Mouse (Mus musculus) layer of hippocampus, adult 2 months (tissue): ENCODE measurements around the gene Akap2. TPM values are rescaled to one million over a fixed set of nuclear protein-coding genes. Genes with fewer than 3 reads are reported as not detected.

Experiments
- DNase-seq, 2 experiments: peaks; one replicate each; pipeline ENCODE4 v3.0.0; 2022; ENCODE audit warnings: low spot score in 2 of 2
- H3K27ac ChIP-seq: fragments of 200-600 bp; 2 replicates; pipeline ENCODE4 v1.8.1; 2022
- H3K4me3 ChIP-seq: fragments of 200-600 bp; 2 replicates; pipeline ENCODE4 v1.8.1; 2022; ENCODE audit warnings: mild to moderate bottlenecking
- CTCF ChIP-seq: fragments of 200-600 bp; conservative IDR thresholded peaks from 2 replicates; pipeline ENCODE4 v1.8.1; 2022; ENCODE audit warnings: antibody characterized with exemption, mild to moderate bottlenecking, moderate library complexity
- total RNA-seq, 2 experiments: library from RNA; stranded (reverse); gene quantifications; 2 replicates each; pipeline ENCODE4 v1.2.3; 2021

Gene Akap2
- total RNA-seq, 2 experiments from 2014 or later: 46.8 to 52.0 TPM

DNA sequence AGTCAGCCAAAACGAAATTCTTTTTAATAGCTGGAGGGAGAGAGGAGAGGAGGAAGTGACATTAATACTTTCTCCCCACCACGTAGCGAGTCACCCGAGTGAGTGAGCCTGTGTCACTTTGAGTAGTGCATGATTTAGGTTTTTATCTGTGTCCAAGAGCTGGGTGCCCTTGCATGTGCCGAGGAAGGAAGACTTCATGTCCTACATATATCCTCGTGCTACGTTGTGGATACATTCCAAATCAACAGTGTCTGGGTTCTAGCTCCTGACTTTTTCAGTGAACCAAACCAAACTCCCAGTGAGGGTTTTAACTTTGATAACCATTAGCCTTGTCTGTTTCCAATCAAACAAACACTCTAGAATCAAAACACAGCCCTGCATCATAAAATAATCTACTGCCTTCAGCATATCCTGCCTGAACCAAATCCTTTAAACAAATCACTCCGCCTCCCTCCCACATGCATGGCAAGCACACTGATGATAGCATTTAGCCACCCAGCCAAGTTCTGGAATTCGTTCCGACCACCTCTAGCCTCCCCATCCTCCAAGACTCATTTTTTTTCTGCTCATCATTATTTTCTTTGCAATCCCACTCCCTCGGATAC lies 26.0 kb downstream of the Akap2 start:
- no peak for TF ChIP-seq CTCF
- no peak for DNase-seq
- 0 out of 2 replicates have a peak overlapping the region, but pooled peaks have one; percentile 3 for H3K27ac ChIP-seq
- no peak overlapping the region for H3K4me3 ChIP-seq

DNA sequence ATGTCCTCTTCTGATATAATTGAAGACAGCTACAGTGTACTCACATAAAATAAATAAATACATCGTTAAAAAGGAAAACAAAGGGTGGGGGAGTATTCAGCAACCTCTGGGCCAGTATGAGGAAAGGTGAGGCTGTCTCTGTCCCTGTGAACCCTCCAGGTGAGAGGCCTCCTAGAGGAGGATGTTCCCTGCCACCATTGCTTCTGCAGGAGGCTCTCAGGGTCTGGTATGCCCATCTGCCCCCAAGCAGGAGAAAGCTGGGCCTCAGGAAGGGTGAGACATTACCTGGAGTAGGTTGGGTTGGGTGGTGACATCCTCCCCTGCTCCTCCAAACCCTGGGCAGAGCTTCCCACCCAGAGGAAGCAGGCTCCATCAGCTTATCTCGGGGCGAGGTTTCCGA lies 33.2 kb downstream of the Akap2 start:
- TF ChIP-seq CTCF: no peak
- H3K4me3 ChIP-seq: no peak overlapping the region
- no peak overlapping the region for H3K27ac ChIP-seq
- DNase-seq: no peak

DNA sequence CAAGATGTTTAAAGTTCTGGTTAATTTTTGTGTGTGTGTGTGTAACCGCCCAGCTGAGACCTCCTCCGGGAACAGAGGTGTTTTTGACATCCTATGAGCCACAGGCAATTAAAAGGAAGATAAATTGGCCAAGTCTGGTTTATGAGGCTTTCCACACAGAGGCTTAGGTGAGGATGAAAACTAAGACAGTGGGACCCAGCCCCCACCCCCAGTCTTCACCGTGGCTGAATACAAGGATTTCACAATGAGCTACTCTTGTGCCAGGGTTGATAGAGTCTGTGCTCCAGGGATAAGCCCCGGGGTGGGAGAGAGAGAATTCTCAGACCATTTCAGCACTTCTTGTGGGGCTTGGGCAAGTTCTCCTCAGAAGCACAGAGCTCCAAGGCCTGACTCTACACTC lies 33.6 kb downstream of the Akap2 start:
- TF ChIP-seq CTCF: no peak
- Histone ChIP-seq H3K27ac (no peak overlapping the region), H3K4me3 (no peak overlapping the region)
- no peak for DNase-seq

DNA sequence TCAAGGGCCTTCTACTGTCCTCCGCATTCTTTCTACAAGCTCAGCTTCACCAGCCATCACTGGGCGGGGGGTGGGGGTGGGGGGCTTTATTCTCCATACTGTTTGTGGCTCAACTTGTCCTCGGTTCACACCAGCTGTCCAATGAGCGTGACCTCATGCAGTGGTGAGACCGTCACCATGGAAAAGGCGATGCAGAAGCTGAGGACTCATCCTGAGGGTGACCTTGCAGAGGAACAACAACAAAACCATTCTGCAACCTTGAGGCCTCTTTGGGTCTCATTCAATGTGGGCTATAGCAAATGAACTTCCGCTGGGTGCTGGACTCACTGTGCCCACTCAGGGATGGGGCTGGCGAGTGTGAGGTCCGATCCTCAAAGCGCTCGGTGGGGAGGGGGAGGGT lies 34.1 kb downstream of the Akap2 start:
- no peak for DNase-seq
- Histone ChIP-seq H3K27ac (no peak overlapping the region), H3K4me3 (no peak overlapping the region)
- TF ChIP-seq CTCF: no peak

DNA sequence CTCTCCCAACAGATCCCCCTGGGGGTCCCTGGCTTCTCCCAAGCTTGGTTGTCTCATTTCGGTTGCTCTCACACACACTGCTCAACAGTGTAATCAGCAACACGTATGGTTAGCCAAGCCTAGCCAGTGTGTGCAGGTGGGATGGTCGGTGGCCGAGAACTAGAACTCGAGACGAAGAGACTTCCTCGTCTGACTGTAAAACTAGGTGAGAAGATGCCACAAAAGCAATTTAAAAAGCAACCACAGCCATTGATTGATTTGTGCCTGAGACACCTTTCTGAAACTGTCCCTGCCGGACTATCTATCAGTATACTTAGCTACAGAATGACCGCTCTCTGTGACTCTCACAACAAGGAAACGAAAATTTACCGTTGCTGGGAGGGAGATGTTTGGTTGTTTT lies 37.6 kb downstream of the Akap2 start:
- H3K4me3 ChIP-seq: no peak overlapping the region
- H3K27ac ChIP-seq: no peak overlapping the region
- no peak for TF ChIP-seq CTCF
- no peak for DNase-seq

DNA sequence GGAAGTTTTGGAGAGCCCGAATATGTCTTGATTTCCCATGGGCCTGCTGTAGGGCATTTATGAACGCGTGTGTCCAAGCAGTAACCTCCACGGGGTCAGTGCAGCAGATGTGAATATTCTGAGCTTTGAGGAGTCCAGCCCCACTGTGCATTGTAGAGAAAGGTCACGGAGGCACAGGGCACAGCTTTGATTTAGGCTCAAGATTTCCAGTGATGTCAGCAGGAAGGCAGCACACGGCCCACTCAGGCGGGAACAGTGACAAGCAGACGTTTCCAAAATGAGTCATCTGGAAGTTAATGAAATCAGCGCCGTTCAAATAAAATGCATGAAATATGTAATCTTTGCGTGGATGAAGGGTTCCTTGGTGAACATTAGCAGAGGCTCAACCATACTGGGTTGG lies 40.5 kb downstream of the Akap2 start:
- Histone ChIP-seq H3K4me3 (no peak overlapping the region), H3K27ac (peak overlapping the region; percentile 84)
- DNase-seq: peak in 1 of 2 experiments; percentile 31
- no peak for TF ChIP-seq CTCF

DNA sequence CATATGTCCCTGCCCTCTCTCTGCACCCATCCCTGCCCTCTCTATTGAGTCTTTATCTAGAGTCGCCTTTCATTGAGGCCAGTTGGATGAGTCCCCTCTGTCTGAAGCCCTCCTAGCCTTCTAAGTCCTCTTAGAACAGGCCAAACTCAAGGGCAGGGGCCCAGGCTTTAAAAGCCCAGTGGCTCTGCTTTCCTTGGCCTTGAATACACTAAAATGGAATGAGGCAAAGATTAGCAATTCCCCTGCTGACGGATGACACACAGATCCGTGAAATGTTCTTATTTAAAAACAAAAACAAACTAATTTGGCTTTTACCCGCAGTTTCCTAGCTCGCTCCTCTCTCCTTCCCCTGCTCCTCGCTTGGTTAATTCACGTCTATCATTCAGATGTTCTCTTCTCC lies 45.0 kb downstream of the Akap2 start:
- no peak for DNase-seq
- no peak overlapping the region for H3K4me3 ChIP-seq
- TF ChIP-seq CTCF: no peak

DNA sequence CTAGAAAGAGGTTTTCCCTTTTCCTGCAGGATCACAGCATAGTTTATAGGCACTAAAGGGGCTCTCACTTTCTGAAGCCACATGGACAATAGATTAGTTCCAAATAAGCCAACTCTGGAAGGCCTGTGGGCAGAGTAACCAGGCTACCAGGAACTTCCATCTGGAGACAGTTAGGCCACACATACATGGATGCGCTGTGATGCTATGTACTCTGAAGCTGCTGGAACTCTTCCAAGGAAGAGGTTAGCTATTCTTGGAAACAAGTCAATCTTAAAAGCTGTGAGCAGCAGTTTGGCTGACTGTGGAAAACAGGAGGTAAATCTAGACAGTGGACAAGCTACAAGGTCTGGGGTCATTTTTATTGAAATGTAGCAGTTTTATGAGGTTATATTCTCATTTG lies 46.9 kb downstream of the Akap2 start:
- H3K4me3 ChIP-seq: no peak overlapping the region
- TF ChIP-seq CTCF: no peak
- no peak for DNase-seq
- H3K27ac ChIP-seq: peak overlapping the region; percentile 49

More for the DNA sequence above, 45.0 kb downstream of the Akap2 start:
- peak overlapping the region; percentile 72 for H3K27ac ChIP-seq

DNA sequence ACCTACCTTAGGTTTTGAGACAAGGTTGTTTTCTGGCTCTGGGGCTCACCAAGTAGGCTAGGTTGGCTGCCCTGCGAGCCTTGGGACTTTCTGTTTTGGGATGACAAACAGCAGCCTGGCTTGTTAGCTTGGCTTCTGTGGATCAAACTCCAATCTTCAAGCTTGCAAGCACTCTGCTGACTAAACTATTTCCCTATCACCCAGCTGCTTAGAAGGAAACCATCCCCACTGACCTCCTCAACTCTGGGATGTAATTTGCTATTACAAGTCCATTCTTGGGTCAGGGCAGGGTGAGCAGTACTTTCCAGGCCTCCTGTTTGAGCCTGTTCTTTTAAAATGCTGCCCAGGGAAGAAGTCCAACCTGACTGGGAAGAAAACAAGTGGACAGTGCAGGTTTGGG lies 47.5 kb downstream of the Akap2 start:
- peak overlapping the region; percentile 49 for H3K27ac ChIP-seq
- TF ChIP-seq CTCF: no peak
- no peak for DNase-seq

DNA sequence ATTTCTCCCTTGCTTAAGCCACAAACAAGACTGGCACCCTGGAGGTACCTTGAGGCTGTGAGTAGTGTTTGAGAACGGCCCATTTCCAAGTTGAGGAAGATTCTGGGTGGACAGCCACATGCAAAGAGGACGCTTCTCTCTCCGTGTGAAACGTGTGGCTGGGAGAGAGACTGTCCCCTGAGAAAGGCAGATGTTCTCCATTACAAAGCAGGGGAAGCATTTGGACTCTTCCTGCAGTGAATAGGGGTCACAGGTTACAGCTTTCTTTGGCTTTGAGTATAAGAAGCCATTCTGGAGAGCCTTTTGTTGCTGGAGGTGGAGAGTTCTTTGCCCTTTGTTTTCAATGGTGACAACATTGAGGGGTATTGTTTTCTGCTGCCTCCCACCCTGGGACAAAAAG lies 48.3 kb downstream of the Akap2 start:
- Histone ChIP-seq H3K4me3 (no peak overlapping the region), H3K27ac (no peak overlapping the region; the same call in 1 of the 2 replicates)
- DNase-seq: no peak
- TF ChIP-seq CTCF: no peak

More for the DNA sequence above, 47.5 kb downstream of the Akap2 start:
- H3K4me3 ChIP-seq: no peak overlapping the region

DNA sequence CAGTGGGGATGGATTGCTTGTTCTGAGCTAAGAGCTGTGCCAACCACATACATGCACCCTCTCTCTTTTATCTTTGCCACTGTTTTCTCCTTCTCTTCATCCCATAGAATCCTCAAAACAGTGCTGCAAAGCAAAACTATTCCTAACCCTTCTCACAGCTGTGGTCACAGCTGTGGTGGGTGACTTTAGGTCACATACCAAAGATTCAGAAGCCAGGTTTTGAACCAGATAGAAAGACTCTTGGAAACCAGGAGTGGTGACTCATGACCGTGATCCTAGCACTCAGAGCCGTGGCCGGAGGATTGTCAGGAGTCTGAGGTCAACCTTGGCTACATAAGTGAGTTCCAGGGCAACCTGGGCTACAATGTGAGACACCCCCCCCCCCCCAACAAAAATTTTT lies 51.5 kb downstream of the Akap2 start:
- Histone ChIP-seq H3K27ac (peak overlapping the region; percentile 46; the same call in 1 of the 2 replicates), H3K4me3 (no peak overlapping the region)
- no peak for DNase-seq
- no peak for TF ChIP-seq CTCF

DNA sequence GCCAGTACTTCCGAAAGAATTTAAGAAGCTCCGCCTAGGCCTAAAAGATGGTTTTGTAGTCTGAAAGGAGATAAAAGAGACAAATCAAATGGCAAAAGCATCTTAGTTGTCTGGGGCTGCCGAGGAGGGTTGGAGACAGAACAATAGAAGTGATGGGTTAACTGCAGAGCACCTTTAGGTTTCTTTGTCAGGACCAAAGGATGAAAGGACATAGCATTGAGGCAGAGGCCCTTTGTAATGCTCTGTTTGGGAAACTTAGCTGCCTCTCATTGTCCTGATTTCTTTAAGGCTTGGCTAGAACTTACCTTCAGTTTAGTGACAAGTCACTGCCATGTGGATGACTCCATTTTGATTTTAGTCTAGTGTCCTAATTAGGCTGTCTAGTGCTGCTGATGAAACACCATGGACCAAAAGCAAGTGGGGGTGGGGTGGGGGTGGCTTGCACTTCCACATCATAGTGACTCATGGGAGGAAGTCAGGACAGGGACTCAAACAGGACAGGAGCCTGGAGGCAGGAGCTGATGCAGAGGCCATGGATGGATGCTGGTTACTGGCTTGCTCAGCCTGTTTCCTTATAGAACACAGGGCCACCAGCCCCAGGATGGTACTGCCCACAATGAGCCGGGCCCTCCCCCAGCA lies 52.8 kb downstream of the Akap2 start:
- H3K4me3 ChIP-seq: no peak overlapping the region
- no peak for TF ChIP-seq CTCF
- no peak for DNase-seq

DNA sequence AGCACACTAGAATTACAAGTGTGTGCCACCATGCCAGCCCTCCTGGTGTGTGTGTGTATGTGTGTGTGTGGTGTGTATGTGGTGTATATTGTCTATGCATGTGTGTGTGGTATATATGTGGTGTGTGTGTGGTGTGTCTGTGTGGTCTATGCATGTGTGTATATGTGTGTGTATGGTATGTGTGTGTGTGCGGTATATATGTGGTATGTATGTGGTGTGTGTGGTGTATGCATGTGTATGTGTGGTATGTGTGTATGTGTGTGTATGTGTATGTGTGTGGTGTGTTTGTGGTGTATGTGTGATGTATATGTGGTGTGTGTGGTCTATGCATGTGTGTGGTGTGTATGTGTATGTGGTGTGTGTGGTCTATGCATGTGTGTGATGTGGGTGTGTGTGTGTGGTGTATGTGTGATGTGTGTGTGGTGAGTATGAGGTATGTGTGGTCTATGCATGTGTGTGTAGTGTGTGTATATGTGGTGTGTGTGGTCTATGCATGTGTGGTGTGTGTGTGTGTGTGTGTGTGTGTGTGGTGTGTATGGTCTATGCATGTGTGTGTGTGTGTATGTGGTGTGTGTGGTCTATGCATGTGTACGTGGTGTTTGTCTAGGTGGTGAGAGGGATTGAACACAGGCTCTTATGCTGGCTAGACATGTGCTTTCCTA lies 54.2 kb downstream of the Akap2 start:
- Histone ChIP-seq H3K4me3 (no peak overlapping the region), H3K27ac (no peak overlapping the region)
- no peak for TF ChIP-seq CTCF
- DNase-seq: no peak

More for the DNA sequence above, 52.8 kb downstream of the Akap2 start:
- no peak overlapping the region for H3K27ac ChIP-seq
